Comparison of ENCODE assay signal across 8 mouse cellular contexts in the genomic region with DNA sequence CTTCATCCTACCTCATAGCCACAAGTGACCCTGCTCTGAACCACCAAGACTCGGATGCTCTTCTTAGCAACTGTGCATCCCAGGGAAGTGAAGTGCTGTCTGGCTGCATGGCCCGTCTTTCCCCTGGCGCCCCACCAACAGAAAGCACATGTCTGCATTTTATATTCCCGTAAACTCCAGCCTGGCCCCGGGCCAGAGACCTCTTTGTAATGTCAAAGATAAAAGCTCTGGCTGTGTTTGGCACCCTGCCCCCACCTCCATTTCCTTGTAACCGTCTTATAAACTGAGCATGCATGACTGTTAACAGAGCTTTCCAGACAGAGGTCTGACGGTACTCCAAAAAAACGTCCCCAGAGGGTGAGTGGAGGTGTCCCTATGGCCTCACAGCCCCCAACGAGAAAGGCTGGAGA.
DNase-seq lines count a peak whose midpoint lies in the region; ATAC-seq and TF ChIP-seq lines count a peak whose summit lies in the region.

No protein-coding gene starts in this region.

- ATAC-seq in heart, embryonic 12.5 days (ENCODE audit: insufficient number of reproducible peaks, low FRiP score) = peak; percentile 81
- no peak; the same call in 1 of the 2 replicates for ATAC-seq in kidney, postnatal 0 days (replicated peaks; ENCODE audit: low FRiP score, low read depth)
- no peak for ATAC-seq in inflammation-experienced regulatory T-cells, adult 6 months

- H3K4me1 ChIP-seq in thymus, adult 2 months (replicated peaks; ENCODE audit: control insufficient read depth, insufficient read depth, low read length) = no peaks in the 10 kb centered on the region
- H3K4me1 ChIP-seq in heart, embryonic 12.5 days (replicated peaks) = peaks cover 56% of the 10 kb centered on the region
- peaks cover 29% of the 10 kb centered on the region for H3K4me1 ChIP-seq in kidney, postnatal 0 days (replicated peaks; ENCODE audit: insufficient read depth, low read length)

- peak overlapping the region; percentile 35 for H3K4me2 ChIP-seq in heart, embryonic 12.5 days
- H3K4me2 ChIP-seq in kidney, postnatal 0 days (ENCODE audit: low read length) = no peak overlapping the region

- no peak for TF ChIP-seq CTCF in thymus, adult 2 months (IDR thresholded peaks at IDR 0.05; ENCODE audit: borderline replicate concordance, control insufficient read depth, extremely low read depth, insufficient read depth, low read length, poor library complexity)
- TF ChIP-seq CTCF in kidney, postnatal 0 days (IDR thresholded peaks at IDR 0.05; ENCODE audit: low read depth) = no peak

- H3K9me3 ChIP-seq in heart, embryonic 12.5 days (replicated peaks) = no peaks in the 10 kb centered on the region
- no peaks in the 10 kb centered on the region for H3K9me3 ChIP-seq in kidney, postnatal 0 days (replicated peaks; ENCODE audit: low read length)

- no peak overlapping the region for H3K27ac ChIP-seq in thymus, adult 2 months (ENCODE audit: control insufficient read depth, insufficient read depth, low read length)
- peak overlapping the region; percentile 90 for H3K27ac ChIP-seq in heart, embryonic 12.5 days (ENCODE audit: poor library complexity, severe bottlenecking)
- peak overlapping the region; percentile 70 for H3K27ac ChIP-seq in kidney, postnatal 0 days

- H3K9ac ChIP-seq in heart, embryonic 12.5 days = no peak overlapping the region
- no peak overlapping the region for H3K9ac ChIP-seq in kidney, postnatal 0 days (ENCODE audit: low read depth, low read length)

- H3K4me3 ChIP-seq in thymus, adult 2 months (ENCODE audit: control insufficient read depth, insufficient read depth, low read length) = no peak overlapping the region
- no peak overlapping the region for H3K4me3 ChIP-seq in heart, embryonic 12.5 days
- H3K4me3 ChIP-seq in kidney, postnatal 0 days (replicated peaks; ENCODE audit: low read depth, low read length) = no peak overlapping the region

- peak; percentile 5 for DNase-seq in thymus, postnatal 25 days
- no peak for DNase-seq in thymus, adult 2 months
- peak; percentile 31 for DNase-seq in embryo, embryonic 9.5 days (ENCODE audit: extremely low spot score)
- peak; percentile 82 for DNase-seq in kidney, postnatal 0 days (ENCODE audit: low spot score)
- DNase-seq in lung, postnatal 10 days = peak; percentile 92
- peak; percentile 21 to 28 for DNase-seq in spleen, postnatal 14 days (ENCODE audit: low spot score in 2 of 2)

- H3K36me3 ChIP-seq in thymus, adult 2 months (ENCODE audit: control insufficient read depth, insufficient read depth, low read length) = no peaks in the 10 kb centered on the region
- no peaks in the 10 kb centered on the region for H3K36me3 ChIP-seq in heart, embryonic 12.5 days
- no peaks in the 10 kb centered on the region for H3K36me3 ChIP-seq in kidney, postnatal 0 days (ENCODE audit: insufficient read depth, low read length)

- no peak for TF ChIP-seq POLR2A in thymus, adult 2 months (IDR thresholded peaks at IDR 0.05; ENCODE audit: control insufficient read depth, extremely low read depth, insufficient read depth, low read length, poor library complexity)

- 54% methylated on average over 9 of the region's 9 CpGs for WGBS in thymus, adult 2 months
- WGBS in heart, embryonic 12.5 days = 5% methylated on average over 9 of the region's 9 CpGs
- WGBS in kidney, postnatal 0 days = 19% methylated on average over 9 of the region's 9 CpGs

- no peaks in the 10 kb centered on the region for H3K27me3 ChIP-seq in thymus, adult 2 months (ENCODE audit: control insufficient read depth, insufficient read depth, low read length)
- no peaks in the 10 kb centered on the region for H3K27me3 ChIP-seq in heart, embryonic 12.5 days (replicated peaks)
- no peaks in the 10 kb centered on the region for H3K27me3 ChIP-seq in kidney, postnatal 0 days (ENCODE audit: insufficient read depth, low read length)
